Mouse (Mus musculus) G1E (cell line): ENCODE data around the gene Otop2. TPM values are rescaled to one million over a fixed set of nuclear protein-coding genes. Genes with fewer than 3 reads are reported as not detected.

ENCODE experiments used
- ATAC-seq: 2 replicates; pipeline ENCODE4 v1.8.0; 2016; ENCODE audit warnings: mild to moderate bottlenecking; ENCODE audit not compliant: insufficient number of reproducible peaks, poor library complexity, low FRiP score, severe bottlenecking; ENCODE audit errors: extremely low read depth
- DNase-seq: peaks from one replicate; pipeline ENCODE4 v3.0.0; 2012; ENCODE audit warnings: low spot score
- H3K27me3 ChIP-seq: 2 replicates; pipeline ENCODE4 v1.6.1; 2012; ENCODE audit warnings: mild to moderate bottlenecking, low read length, inconsistent platforms; ENCODE audit not compliant: insufficient read depth
- H3K36me3 ChIP-seq: replicated peaks from 2 replicates; pipeline ENCODE3; 2012; ENCODE audit warnings: mild to moderate bottlenecking, inconsistent platforms
- H3K4me1 ChIP-seq: 2 replicates; pipeline ENCODE4 v1.6.1; 2012; ENCODE audit warnings: low read depth, low read length, inconsistent platforms, mixed read lengths; ENCODE audit not compliant: insufficient read depth
- H3K4me3 ChIP-seq: 2 replicates; pipeline ENCODE4 v1.5.1; 2012; ENCODE audit warnings: low read depth, mild to moderate bottlenecking, inconsistent platforms, low read length, moderate library complexity, mixed read lengths
- H3K9me3 ChIP-seq: replicated peaks from 2 replicates; pipeline ENCODE4 v1.6.1; 2012; ENCODE audit warnings: inconsistent platforms
- CTCF ChIP-seq: IDR thresholded peaks from 2 replicates; pipeline ENCODE4 v1.5.1; 2012; ENCODE audit warnings: low read depth, low read length, inconsistent platforms, mixed read lengths
- GATA1 ChIP-seq: IDR thresholded peaks from 2 replicates; pipeline ENCODE4 v1.6.1; 2012; ENCODE audit warnings: borderline replicate concordance, low read length, inconsistent platforms, mixed read lengths
- GATA2 ChIP-seq: IDR thresholded peaks from 2 replicates; pipeline ENCODE4 v1.6.1; 2012; ENCODE audit warnings: low read depth, low read length, inconsistent platforms, borderline replicate concordance
- POLR2AphosphoS5 ChIP-seq: IDR thresholded peaks from 2 replicates; pipeline ENCODE4 v1.6.1; 2012; ENCODE audit warnings: low read depth, low read length, inconsistent platforms; ENCODE audit not compliant: insufficient replicate concordance
- TAL1 ChIP-seq: conservative IDR thresholded peaks from 2 replicates; pipeline ENCODE4 v1.6.1; 2012; ENCODE audit warnings: low read depth, low read length, inconsistent platforms, mixed read lengths
- polyA plus RNA-seq: library from polyadenylated mRNA; stranded (reverse); fragments of >175 nt; gene quantifications from 2 replicates; pipeline ENCODE4 v1.2.3, GENCODE M21; 2012
- total RNA-seq, 2 experiments: library from RNA; stranded (forward) in 1 of 2; stranded (reverse) in 1 of 2; fragments of 200-1000 nt in 1 of 2; fragments of >200 nt in 1 of 2; fragmentation: Nextera tagmentation in 1 of 2; gene quantifications; 2 replicates each; pipeline ENCODE4 v1.2.3; 2014 to 2017

Otop2 gene
- total and polyA plus RNA-seq, 3 experiments: not detected

- DNase-seq: no peak
- H3K4me1 ChIP-seq: peaks cover 41% of the 10 kb centered on the region
Measured at GRCm38 (mm10) chr11:115279726-115280125, 27.2 kb upstream of the Otop2 start.

GRCm38 (mm10) chr11:115282295-115282694 is 24.7 kb upstream of the Otop2 start:
- Histone ChIP-seq H3K27me3 (peaks cover 32% of the 10 kb centered on the region), H3K36me3 (no peaks in the 10 kb centered on the region), H3K9me3 (no peaks in the 10 kb centered on the region), H3K4me1 (peaks cover 21% of the 10 kb centered on the region), H3K4me3 (no peak overlapping the region)
- ATAC-seq (no peak), DNase-seq (no peak)
- TF ChIP-seq GATA1: no peak
- TF ChIP-seq POLR2AphosphoS5: no peak
- no peak for TF ChIP-seq TAL1
- TF ChIP-seq CTCF: no peak
- no peak for TF ChIP-seq GATA2

More at GRCm38 (mm10) chr11:115279726-115280125, 27.2 kb upstream of the Otop2 start:
- ATAC-seq: no peak
- TF ChIP-seq CTCF (no peak), TAL1 (no peak), GATA2 (no peak), POLR2AphosphoS5 (no peak), GATA1 (no peak)
- peaks cover 25% of the 10 kb centered on the region for H3K27me3 ChIP-seq
- H3K9me3 ChIP-seq: no peaks in the 10 kb centered on the region
- H3K36me3 ChIP-seq: peaks cover 3% of the 10 kb centered on the region
- H3K4me3 ChIP-seq: no peak overlapping the region

GRCm38 (mm10) chr11:115282723-115283485 is 24.1 kb upstream of the Otop2 start:
- peaks cover 21% of the 10 kb centered on the region for H3K4me1 ChIP-seq
- DNase-seq: no peak

GRCm38 (mm10) chr11:115283486-115283765 is 23.5 kb upstream of the Otop2 start:
- Histone ChIP-seq H3K4me3 (no peak overlapping the region), H3K27me3 (peaks cover 32% of the 10 kb centered on the region), H3K4me1 (peaks cover 17% of the 10 kb centered on the region; the same call in 1 of the 2 replicates), H3K36me3 (no peaks in the 10 kb centered on the region), H3K9me3 (no peaks in the 10 kb centered on the region)
- TF ChIP-seq TAL1: no peak
- no peak for TF ChIP-seq CTCF
- TF ChIP-seq POLR2AphosphoS5: no peak
- TF ChIP-seq GATA2: no peak
- no peak for TF ChIP-seq GATA1
- ATAC-seq (no peak), DNase-seq (no peak)

More at GRCm38 (mm10) chr11:115282723-115283485, 24.1 kb upstream of the Otop2 start:
- H3K36me3 ChIP-seq: no peaks in the 10 kb centered on the region
- no peak overlapping the region for H3K4me3 ChIP-seq
- H3K9me3 ChIP-seq: no peaks in the 10 kb centered on the region
- H3K27me3 ChIP-seq: peaks cover 32% of the 10 kb centered on the region
- TF ChIP-seq TAL1 (no peak), CTCF (no peak), GATA1 (no peak), POLR2AphosphoS5 (no peak), GATA2 (no peak)
- no peak for ATAC-seq

GRCm38 (mm10) chr11:115283891-115284620 is 22.9 kb upstream of the Otop2 start:
- no peaks in the 10 kb centered on the region for H3K9me3 ChIP-seq
- H3K27me3 ChIP-seq: peaks cover 32% of the 10 kb centered on the region
- no peaks in the 10 kb centered on the region for H3K36me3 ChIP-seq
- no peak for ATAC-seq
- no peak for DNase-seq
- peaks cover 12% of the 10 kb centered on the region; the same call in 1 of the 2 replicates for H3K4me1 ChIP-seq
- TF ChIP-seq POLR2AphosphoS5: no peak
- no peak overlapping the region for H3K4me3 ChIP-seq

GRCm38 (mm10) chr11:115285282-115285681 is 21.7 kb upstream of the Otop2 start:
- TF ChIP-seq GATA1 (no peak), GATA2 (no peak), CTCF (no peak), POLR2AphosphoS5 (no peak), TAL1 (no peak)
- DNase-seq (no peak), ATAC-seq (no peak)
- H3K9me3 ChIP-seq: no peaks in the 10 kb centered on the region
- H3K27me3 ChIP-seq: peaks cover 36% of the 10 kb centered on the region
- H3K4me1 ChIP-seq: peaks cover 3% of the 10 kb centered on the region; the same call in 1 of the 2 replicates
- no peak overlapping the region for H3K4me3 ChIP-seq
- no peaks in the 10 kb centered on the region for H3K36me3 ChIP-seq
